Mouse (Mus musculus) midbrain, embryonic 14.5 days (tissue): Measurements from ENCODE around the gene Olfr1112. TPM values are rescaled to one million over a fixed set of nuclear protein-coding genes. Genes with fewer than 3 reads are reported as not detected.
"Not testable (repeated sequence)": the region's sequence is repeated elsewhere in the genome, so short reads cannot be mapped to it uniquely, and the experiment has no call there.

Experiments
- ATAC-seq: fragments of 200-750 bp; cut with Nextera tagmentation; 2 replicates; pipeline ENCODE4 v1.8.0; 2017; ENCODE audit warnings: moderate number of reproducible peaks, moderate library complexity; ENCODE audit not compliant: low FRiP score, low TSS enrichment
- DNase-seq: peaks from one replicate; pipeline ENCODE4 v3.0.0-alpha.2; 2015
- H3K27ac ChIP-seq: fragments of 300-500 bp; sonication (generic); replicated peaks from 2 replicates; pipeline ENCODE4 v1.5.1; 2014; ENCODE audit warnings: mild to moderate bottlenecking, low read depth, low read length, moderate library complexity
- H3K27me3 ChIP-seq: fragments of 300-500 bp; sonication (generic); 2 replicates; pipeline ENCODE4 v1.6.1; 2014; ENCODE audit warnings: low read length, control low read depth, mixed read lengths; ENCODE audit not compliant: control insufficient read depth, insufficient read depth
- H3K36me3 ChIP-seq: fragments of 300-500 bp; sonication (generic); 2 replicates; pipeline ENCODE4 v1.6.1; 2014; ENCODE audit warnings: low read length, control low read depth; ENCODE audit not compliant: control insufficient read depth, insufficient read depth
- H3K4me1 ChIP-seq: fragments of 300-500 bp; sonication (generic); 2 replicates; pipeline ENCODE4 v1.6.1; 2014; ENCODE audit warnings: mild to moderate bottlenecking, antibody characterized with exemption, low read length, control low read depth; ENCODE audit not compliant: control insufficient read depth, insufficient read depth
- H3K4me2 ChIP-seq: fragments of 300-500 bp; sonication (generic); 2 replicates; pipeline ENCODE4 v1.6.1; 2014; ENCODE audit warnings: mild to moderate bottlenecking, low read length, moderate library complexity
- H3K4me3 ChIP-seq: fragments of 300-500 bp; sonication (generic); replicated peaks from 2 replicates; pipeline ENCODE4 v1.5.1; 2014; ENCODE audit warnings: low read depth, low read length
- H3K9ac ChIP-seq: fragments of 300-500 bp; sonication (generic); replicated peaks from 2 replicates; pipeline ENCODE4 v1.6.1; 2014; ENCODE audit warnings: mild to moderate bottlenecking, low read length, moderate library complexity
- H3K9me3 ChIP-seq: fragments of 300-500 bp; sonication (generic); 2 replicates; pipeline ENCODE4 v1.6.1; 2016; ENCODE audit warnings: low read length, control low read depth, mixed read lengths; ENCODE audit not compliant: control insufficient read depth
- WGBS: fragments of 180-500 bp; shearing (Covaris S2); extraction: QIAGEN DNeasy Blood & Tissue Kit; methylation state at CpG from one replicate; pipeline ENCODE4 v1.1.7; 2014; 5-methylcytosine and 5-hydroxymethylcytosine counted together
- polyA plus RNA-seq: library from polyadenylated mRNA; unstranded; fragments of >200 nt; fragmentation: Nextera tagmentation; extraction: Ambion mirVana; gene quantifications from 2 replicates; pipeline ENCODE4 v1.2.1, GENCODE M21; 2014

The Olfr1112 gene
- not detected in 2 replicates for polyA plus RNA-seq

DNA sequence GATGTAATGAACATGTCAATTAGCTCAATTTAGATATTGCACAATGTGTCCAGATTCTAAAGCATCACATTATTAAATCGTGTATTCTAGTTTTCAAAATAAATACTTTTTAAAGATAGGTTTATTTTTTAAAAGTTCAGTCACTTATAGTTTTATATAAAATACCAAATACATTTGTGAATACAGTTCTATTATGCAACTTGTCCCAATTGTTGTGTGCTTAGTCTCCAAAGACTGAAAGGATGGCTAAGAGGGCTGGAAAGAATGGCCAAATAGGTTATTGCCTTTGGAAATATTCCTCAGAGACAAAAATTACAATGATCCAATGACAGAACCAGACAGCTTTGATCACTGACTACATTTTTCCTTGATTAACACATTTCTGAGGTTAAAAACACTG, at the start of gene Olfr1112:
Olfr1112 (plus strand) TSS at position 301 of the 400 bp plus-strand sequence.
- Histone ChIP-seq H3K27me3 (no peaks in the 10 kb centered on the region), H3K27ac (no peak within 1 kb of the TSS), H3K4me3 (no peak within 1 kb of the TSS), H3K4me1 (no peaks in the 10 kb centered on the region), H3K9me3 (no peaks in the 10 kb centered on the region), H3K36me3 (no peaks in the 10 kb centered on the region), H3K4me2 (no peak within 1 kb of the TSS), H3K9ac (no peak within 1 kb of the TSS)
- DNase-seq (no peak), ATAC-seq (no peak)
- WGBS: 91% methylated on average over 1 of the region's 1 CpGs

DNA sequence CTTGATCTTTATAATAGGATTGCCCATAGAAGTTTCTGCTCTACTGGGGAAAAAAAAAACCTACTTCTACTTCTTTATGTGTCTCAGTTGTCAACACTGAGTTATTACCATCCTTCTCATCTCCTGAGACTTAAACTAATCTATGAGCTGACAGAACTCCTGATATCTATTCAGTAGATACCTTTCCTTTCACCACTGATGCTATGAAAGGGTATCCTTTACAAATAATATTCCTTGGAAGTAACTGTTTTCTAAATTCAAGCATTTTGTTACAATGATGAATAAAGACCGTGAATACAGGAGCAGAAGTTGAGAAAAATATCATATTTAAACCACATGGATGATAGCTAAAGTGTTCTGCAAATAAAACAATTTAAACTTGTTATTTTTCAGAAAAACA, 47.4 kb upstream of the Olfr1112 start, which contains the start of gene Olfr1110:
Olfr1110 (minus strand) TSS at position 101 of the 400 bp plus-strand sequence.
- Histone ChIP-seq H3K27me3 (no peaks in the 10 kb centered on the region), H3K4me1 (no peaks in the 10 kb centered on the region), H3K4me2 (no peak within 1 kb of the TSS), H3K36me3 (no peaks in the 10 kb centered on the region), H3K9me3 (no peaks in the 10 kb centered on the region), H3K9ac (no peak within 1 kb of the TSS), H3K4me3 (no peak within 1 kb of the TSS), H3K27ac (no peak within 1 kb of the TSS)
- DNase-seq: no peak
- WGBS: 81% methylated on average over 1 of the region's 1 CpGs
- no peak for ATAC-seq

DNA sequence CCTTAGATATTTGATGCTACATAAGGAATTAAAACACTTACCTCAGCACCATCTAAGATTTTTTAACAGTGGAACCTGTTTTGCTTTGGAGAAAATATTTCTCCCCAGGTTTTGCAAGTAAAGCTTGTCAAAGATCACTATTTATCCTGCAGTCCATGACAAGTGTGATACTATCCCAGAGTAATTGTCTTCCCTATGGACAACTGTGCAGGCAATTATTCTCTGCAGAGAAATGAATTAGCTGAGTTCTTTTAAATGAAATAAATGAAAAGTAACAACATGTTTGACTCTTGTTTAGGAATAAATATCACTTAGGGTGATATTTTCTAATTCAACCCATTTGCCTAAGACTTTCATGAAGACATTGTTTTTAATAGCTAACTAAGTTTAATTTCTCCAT, 35.1 kb upstream of the Olfr1112 start, which contains the start of gene Olfr1111:
Olfr1111 (minus strand) TSS at position 101 of the 400 bp plus-strand sequence.
- H3K4me1 ChIP-seq: no peaks in the 10 kb centered on the region
- DNase-seq (no peak), ATAC-seq (no peak)
- no peak within 1 kb of the TSS for H3K27ac ChIP-seq
- no peak within 1 kb of the TSS for H3K4me2 ChIP-seq
- no peak within 1 kb of the TSS for H3K4me3 ChIP-seq
- no peak within 1 kb of the TSS for H3K9ac ChIP-seq
- no peaks in the 10 kb centered on the region for H3K36me3 ChIP-seq
- no peaks in the 10 kb centered on the region for H3K27me3 ChIP-seq
- H3K9me3 ChIP-seq: no peaks in the 10 kb centered on the region

DNA sequence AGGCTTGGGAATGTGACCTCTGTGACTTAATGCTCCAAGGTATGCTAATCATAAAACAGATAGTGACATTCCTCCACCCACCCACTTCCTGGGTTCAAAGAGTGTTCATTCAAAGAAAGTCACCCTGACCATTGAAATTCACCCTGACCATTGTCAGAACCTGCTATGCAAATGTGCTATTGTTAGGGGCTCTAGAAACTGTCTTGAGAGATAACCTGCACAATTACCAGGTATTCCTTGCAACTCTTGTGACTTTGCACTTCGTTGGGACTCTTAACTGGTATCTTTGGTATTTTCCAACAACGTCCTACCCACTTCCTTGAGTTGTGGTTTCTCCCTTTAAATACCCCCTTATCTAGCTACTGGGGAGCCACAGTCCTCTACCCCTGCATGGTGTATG, 19.9 kb upstream of the Olfr1112 start:
- DNase-seq, H3K36me3 ChIP-seq, H3K4me1 ChIP-seq, H3K9me3 ChIP-seq, H3K4me2 ChIP-seq, H3K4me3 ChIP-seq, H3K27me3 ChIP-seq, H3K27ac ChIP-seq, ATAC-seq, H3K9ac ChIP-seq: not testable (repeated sequence)
- 77% methylated on average over 2 of the region's 2 CpGs for WGBS

DNA sequence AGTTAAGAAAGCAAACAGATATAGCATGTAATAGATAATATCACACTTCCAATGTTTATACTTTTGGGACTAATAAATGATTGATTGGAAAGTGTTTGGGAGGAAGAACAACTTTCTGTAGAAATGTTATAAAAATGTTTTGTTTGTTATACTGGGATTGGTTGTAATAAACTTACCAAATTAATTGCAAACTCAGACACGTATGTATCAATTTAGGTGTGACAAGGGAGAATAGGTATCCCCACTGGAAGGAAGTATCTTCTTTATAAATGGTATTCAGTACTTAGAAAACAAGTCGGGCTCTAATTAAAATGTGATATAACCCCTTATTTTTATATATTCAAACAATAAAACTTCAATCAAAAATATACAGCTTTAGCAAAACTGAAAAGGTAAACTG, 21.1 kb downstream of the Olfr1112 start, which contains the start of gene Olfr1113:
Olfr1113 (plus strand) TSS at position 301 of the 400 bp plus-strand sequence.
- DNase-seq (no peak), ATAC-seq (no peak)
- H3K36me3 ChIP-seq: no peaks in the 10 kb centered on the region
- no peaks in the 10 kb centered on the region for H3K27me3 ChIP-seq
- no peak within 1 kb of the TSS for H3K27ac ChIP-seq
- WGBS: 89% methylated on average over 2 of the region's 2 CpGs
- H3K4me1 ChIP-seq: no peaks in the 10 kb centered on the region
- no peak within 1 kb of the TSS for H3K9ac ChIP-seq
- no peaks in the 10 kb centered on the region for H3K9me3 ChIP-seq
- no peak within 1 kb of the TSS for H3K4me3 ChIP-seq
- H3K4me2 ChIP-seq: no peak within 1 kb of the TSS

Other genes starting within 250 kb of the Olfr1112 start
- not detected in 2 replicates for gene Olfr1099, start 227.1 kb upstream of the Olfr1112 start, polyA plus RNA-seq
- not detected in 2 replicates for gene Olfr1100, start 207.8 kb upstream of the Olfr1112 start, polyA plus RNA-seq
- gene Olfr1101, start 196.6 kb upstream of the Olfr1112 start, polyA plus RNA-seq: not detected in 2 replicates
- not detected in 2 replicates for gene Olfr1102, start 189.4 kb upstream of the Olfr1112 start, polyA plus RNA-seq
- gene Olfr1104, start 160.7 kb upstream of the Olfr1112 start, polyA plus RNA-seq: not detected in 2 replicates
- not detected in 2 replicates for gene Olfr1105, start 151.3 kb upstream of the Olfr1112 start, polyA plus RNA-seq
- not detected in 2 replicates for gene Olfr1106, start 135.5 kb upstream of the Olfr1112 start, polyA plus RNA-seq
- gene Olfr1107, start 112.0 kb upstream of the Olfr1112 start, polyA plus RNA-seq: not detected in 2 replicates
- gene Olfr1109, start 91.8 kb upstream of the Olfr1112 start, polyA plus RNA-seq: not detected in 2 replicates
- gene Olfr259, start 73.2 kb upstream of the Olfr1112 start, polyA plus RNA-seq: not detected in 2 replicates
- gene Olfr1110, start 47.5 kb upstream of the Olfr1112 start, polyA plus RNA-seq: not detected in 2 replicates
- gene Olfr1111, start 35.2 kb upstream of the Olfr1112 start, polyA plus RNA-seq: not detected in 2 replicates
- not detected in 2 replicates for gene Olfr1113, start 21.2 kb downstream of the Olfr1112 start, polyA plus RNA-seq
- gene Olfr1115, start 60.2 kb downstream of the Olfr1112 start, polyA plus RNA-seq: not detected in 2 replicates
- gene Olfr1116, start 79.7 kb downstream of the Olfr1112 start, polyA plus RNA-seq: not detected in 2 replicates
- not detected in 2 replicates for gene Olfr1118, start 119.8 kb downstream of the Olfr1112 start, polyA plus RNA-seq
- not detected in 2 replicates for gene Olfr1120, start 167.0 kb downstream of the Olfr1112 start, polyA plus RNA-seq
- not detected in 2 replicates for gene Olfr1121, start 182.1 kb downstream of the Olfr1112 start, polyA plus RNA-seq
- not detected in 2 replicates for gene Olfr1122, start 198.1 kb downstream of the Olfr1112 start, polyA plus RNA-seq
- gene Olfr1123, start 228.8 kb downstream of the Olfr1112 start, polyA plus RNA-seq: not detected in 2 replicates
- gene Olfr1124, start 242.5 kb downstream of the Olfr1112 start, polyA plus RNA-seq: not detected in 2 replicates